Mouse (Mus musculus): Measurements from ENCODE around the gene Fam181a.

Gene Fam181a

DNA sequence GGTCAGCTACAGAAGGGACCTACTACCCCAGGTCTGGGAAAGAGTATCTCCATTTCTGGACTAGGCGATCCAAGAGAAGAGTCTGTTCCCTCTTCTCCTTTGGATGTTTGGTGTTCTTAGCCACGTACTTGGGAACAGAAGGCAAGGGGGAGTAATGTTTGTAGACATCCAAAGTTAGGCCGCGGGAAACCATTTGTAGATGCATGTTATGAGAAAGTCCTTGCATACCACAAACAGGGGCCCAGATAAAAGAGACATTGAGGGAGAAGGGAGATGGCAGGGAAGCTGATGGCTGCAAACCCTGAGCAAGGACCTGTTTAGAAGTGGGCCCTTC, 45.6 kb downstream of the Fam181a start:
- DNase-seq (ENCODE audit: low read depth, low spot score), result no peak

DNA sequence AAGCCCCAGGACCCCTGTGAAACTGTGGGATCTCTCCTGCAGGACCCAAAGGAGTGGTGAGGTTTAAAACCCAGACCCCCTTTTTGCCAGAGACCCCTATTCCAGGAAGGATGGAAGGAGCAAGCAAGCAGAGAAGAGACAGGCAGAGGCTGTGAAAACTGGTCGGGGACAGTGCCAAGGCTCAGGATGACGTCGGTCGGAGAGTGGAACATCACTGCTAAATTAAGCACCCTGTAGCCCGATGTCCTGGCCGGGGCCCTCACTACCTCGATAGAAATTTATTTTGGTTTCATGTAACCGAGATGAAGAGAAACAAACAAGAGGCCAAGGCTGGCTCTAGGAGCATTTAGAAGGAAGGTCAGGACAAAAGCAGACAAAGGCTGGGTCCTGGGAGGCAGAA, 47.4 kb downstream of the Fam181a start:
- no peak for DNase-seq (ENCODE audit: low read depth, low spot score)

DNA sequence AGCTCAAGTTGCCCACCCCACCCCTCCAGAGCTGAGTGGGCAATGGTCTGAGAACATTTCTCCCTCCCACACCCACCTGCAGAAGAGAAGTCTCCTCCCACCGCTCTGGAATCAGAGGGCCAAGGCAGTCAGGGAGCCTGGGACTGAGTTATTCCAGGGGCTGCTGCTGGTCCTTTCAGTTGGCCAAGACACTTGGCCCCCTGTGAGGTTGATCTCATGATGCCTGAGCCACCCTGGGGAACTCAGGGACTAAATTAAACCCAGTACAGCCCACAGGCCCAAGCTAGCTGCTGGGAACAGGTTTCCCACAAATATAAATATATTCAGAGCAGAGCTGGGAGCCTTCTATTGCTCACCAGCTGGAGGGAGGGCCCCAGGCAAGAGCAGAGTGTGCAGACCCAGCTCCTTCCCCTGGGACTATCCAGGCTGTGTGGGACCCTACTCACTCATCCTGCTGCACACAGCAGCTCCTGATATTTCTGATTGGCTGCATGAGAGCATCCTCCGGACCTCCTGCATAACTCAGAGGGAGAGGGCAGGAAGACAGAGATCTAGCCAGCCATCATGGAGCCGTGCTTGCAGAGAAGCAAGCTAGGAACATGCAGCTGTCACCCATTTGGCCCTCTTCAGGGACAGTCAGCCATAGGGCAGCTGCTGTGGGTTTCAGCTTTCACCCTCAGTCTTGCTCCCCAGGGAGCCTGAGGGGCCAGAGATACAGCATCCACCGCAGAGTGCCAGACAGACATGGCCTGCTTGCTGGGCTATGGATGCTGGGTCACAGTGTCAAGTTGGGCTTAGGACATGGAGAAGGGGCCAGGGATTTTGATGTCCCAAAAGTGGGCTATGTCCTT, 48.4 kb downstream of the Fam181a start:
- DNase-seq (ENCODE audit: low read depth, low spot score), result no peak

DNA sequence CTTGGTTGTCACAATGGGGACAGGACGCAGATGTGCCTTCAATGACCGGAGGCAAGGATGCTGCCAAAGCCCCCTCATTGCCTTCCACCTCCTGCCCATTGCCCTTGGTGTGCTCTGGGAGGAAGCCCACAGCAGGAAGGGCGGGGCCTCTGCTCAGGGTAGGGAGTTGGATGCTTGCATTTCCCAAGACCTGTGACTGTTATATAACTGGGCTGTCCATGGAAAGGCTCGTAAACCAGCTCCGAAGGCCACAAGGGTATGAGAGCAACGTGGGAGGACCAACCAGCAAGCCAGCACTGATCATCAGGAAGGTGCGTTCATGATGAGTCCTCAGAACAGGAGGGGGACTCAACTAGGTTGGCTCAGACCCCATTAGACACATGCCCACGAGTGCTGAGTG, 50.0 kb downstream of the Fam181a start:
- DNase-seq (ENCODE audit: low read depth, low spot score), result no peak

DNA sequence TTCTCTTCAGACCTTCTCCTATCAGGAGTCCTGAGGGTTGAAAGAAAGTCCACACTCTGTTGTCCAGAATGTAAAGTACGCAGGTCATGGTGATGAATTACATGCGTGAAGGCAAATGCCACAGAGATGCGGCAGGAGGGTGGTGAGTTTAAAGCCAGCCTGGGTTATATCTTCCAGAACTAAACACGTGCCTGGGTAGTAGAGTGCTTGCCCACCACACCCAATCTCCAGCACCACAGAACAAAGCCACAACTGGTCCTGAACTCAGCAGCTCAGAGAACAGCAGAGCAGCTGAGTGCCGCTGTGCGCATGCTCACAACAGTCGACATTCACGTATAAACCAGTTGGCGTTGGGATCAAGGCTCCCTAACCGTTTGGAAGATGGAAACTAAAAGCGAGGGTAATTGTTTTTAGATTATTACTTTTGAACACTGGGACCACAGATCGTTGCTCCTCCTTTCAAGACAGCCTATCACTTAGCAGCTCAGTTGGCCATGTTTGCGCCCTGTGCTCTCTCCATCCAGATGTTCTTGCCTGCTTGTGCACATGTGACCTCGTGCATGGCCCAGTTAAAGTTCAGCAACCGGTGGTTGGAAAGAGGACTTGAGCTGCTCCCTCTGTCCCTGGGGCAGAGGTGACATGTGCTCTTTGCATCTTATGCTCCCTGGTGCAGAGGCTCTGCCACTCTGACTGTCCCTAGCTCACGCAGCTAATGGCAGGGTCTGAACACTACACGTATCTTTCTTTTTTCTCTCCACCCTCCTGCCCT, 50.9 kb downstream of the Fam181a start:
- DNase-seq (ENCODE audit: low read depth, low spot score), result no peak

DNA sequence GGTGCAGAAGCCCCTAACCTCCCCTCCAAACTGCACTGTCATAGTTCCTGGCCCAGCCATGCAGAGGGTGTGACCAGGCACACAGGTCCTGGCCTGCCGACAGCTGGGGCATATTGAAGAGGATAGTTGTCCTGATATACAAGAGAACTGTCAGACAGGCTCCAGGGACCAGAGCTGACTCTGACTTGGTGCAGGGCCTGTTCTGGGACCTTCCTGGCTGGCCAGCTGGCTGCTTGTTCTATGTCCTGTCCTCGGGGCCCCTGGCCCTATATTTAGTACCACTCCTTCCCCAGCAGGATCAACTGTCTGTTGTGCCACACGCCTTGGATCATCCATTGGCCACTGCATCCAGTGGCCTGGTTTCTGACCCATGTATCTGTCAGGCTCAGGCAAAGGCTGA, 51.6 kb downstream of the Fam181a start:
- DNase-seq (ENCODE audit: low read depth, low spot score), result no peak
